Mouse (Mus musculus): ENCODE measurements at regions not wholly inside any gene's neighbourhood (a gene's known extent, or its start where the extent isn't known, plus 50 kb on each side); places are given as distances from the start of the nearest gene placed in this dataset.

DNA sequence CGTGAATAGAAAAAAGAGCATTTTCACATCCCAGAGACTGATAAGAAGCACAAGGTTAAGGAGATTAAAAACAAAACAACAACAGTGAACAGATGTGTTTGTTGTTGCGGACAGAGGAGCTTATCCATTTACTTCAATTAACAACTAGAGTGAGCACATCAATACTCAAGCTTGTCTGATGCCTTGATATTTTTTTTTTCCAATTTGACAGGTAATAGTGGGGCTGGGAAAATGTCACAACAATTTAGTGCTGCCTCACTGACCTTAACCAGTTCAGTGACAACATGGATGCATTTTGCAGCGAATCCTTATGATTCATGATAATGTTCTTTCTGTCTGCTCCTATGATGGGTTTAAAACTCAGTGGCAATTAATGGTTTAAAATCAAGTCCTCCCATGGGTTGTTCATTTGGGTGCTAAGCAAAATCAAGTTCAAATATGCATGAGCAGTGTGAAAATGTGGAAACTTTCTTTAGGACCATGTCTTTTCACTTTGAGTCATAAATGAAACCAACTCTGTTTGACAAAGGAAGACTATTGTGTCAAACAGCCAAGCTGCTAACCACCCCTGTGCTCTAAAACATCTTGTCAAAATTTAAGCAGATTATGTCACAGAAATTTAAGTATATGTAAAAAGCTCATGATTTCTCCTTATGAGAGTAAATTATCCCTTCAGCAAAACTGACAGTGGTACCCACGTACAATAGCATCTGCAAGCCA is 641.0 kb downstream of the Car8 start:
- WGBS = 75% methylated on average over 4 of the region's 4 CpGs
- DNase-seq (ENCODE audit: low spot score) (no peak), ATAC-seq (no peak)
- no peaks in the 10 kb centered on the region for H3K27me3 ChIP-seq (replicated peaks; ENCODE audit: insufficient read depth, low read length)
- TF ChIP-seq CTCF (IDR thresholded peaks at IDR 0.05) = no peak
- TF ChIP-seq EP300 (IDR thresholded peaks at IDR 0.05) = no peak
- no peaks in the 10 kb centered on the region for H3K4me1 ChIP-seq (ENCODE audit: insufficient read depth, low read depth, low read length)
- H3K4me2 ChIP-seq (replicated peaks; ENCODE audit: low read depth, low read length) = no peak overlapping the region
- no peak overlapping the region for H3K27ac ChIP-seq (ENCODE audit: low read length)
- H3K9ac ChIP-seq (replicated peaks; ENCODE audit: low read depth) = no peak overlapping the region
- H3K4me3 ChIP-seq (ENCODE audit: low read depth, low read length) = no peak overlapping the region
- no peaks in the 10 kb centered on the region for H3K9me3 ChIP-seq (ENCODE audit: low read length)
- no peaks in the 10 kb centered on the region for H3K36me3 ChIP-seq (ENCODE audit: insufficient read depth, low read length)

DNA sequence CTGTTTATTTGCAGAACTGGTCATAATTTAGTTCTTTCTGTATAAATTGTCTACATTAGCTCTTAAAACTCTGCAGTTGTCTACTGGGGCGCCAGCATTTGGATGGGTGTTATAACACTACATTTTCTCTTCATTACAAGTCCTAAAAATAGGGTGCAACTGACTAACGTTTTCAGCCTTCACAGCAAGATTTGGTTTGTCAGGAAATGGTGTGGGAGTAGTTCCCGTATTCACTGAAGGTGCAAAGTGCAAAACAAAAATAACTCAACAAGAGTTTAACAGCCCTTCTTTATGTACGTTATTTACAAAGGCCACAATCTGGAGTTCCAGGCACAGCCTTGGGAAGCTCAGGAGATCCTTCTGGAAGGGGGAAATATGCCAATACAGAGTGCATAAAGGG is 642.7 kb downstream of the Car8 start:
- Histone ChIP-seq H3K36me3 (ENCODE audit: insufficient read depth, low read length) (no peaks in the 10 kb centered on the region), H3K4me2 (replicated peaks; ENCODE audit: low read depth, low read length) (no peak overlapping the region), H3K4me3 (ENCODE audit: low read depth, low read length) (no peak overlapping the region), H3K27ac (ENCODE audit: low read length) (no peak overlapping the region), H3K9ac (replicated peaks; ENCODE audit: low read depth) (no peak overlapping the region), H3K4me1 (ENCODE audit: insufficient read depth, low read depth, low read length) (no peaks in the 10 kb centered on the region), H3K9me3 (ENCODE audit: low read length) (no peaks in the 10 kb centered on the region), H3K27me3 (replicated peaks; ENCODE audit: insufficient read depth, low read length) (no peaks in the 10 kb centered on the region)
- no peak for DNase-seq (ENCODE audit: low spot score)
- WGBS = 46% methylated on average over 4 of the region's 4 CpGs
- TF ChIP-seq EP300 (IDR thresholded peaks at IDR 0.05) = no peak
- TF ChIP-seq CTCF (IDR thresholded peaks at IDR 0.05) = no peak
- ATAC-seq = no peak

DNA sequence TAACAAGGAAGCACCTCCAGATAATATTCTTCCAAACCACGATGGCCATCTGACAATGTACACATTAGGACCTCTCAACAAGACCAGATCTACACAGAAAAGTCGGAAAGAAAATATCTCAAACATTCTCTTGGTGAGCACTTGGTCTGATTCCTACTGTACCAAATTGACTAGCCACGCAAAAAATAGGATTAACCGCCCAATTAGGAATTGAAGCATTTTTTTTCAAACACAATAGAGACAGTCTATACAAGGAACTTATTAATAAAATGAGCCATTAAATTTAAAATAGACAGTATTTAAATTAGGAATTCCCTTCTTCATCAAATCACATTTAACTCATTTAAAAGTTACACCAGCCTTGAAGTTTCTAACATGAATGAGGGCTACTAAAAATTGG is 655.0 kb downstream of the Car8 start:
- Histone ChIP-seq H3K4me1 (ENCODE audit: insufficient read depth, low read depth, low read length) (no peaks in the 10 kb centered on the region), H3K9ac (replicated peaks; ENCODE audit: low read depth) (no peak overlapping the region), H3K27me3 (replicated peaks; ENCODE audit: insufficient read depth, low read length) (no peaks in the 10 kb centered on the region), H3K9me3 (ENCODE audit: low read length) (no peaks in the 10 kb centered on the region), H3K36me3 (ENCODE audit: insufficient read depth, low read length) (no peaks in the 10 kb centered on the region), H3K4me3 (ENCODE audit: low read depth, low read length) (no peak overlapping the region), H3K27ac (ENCODE audit: low read length) (no peak overlapping the region), H3K4me2 (replicated peaks; ENCODE audit: low read depth, low read length) (no peak overlapping the region)
- TF ChIP-seq CTCF (IDR thresholded peaks at IDR 0.05) = no peak
- ATAC-seq (no peak), DNase-seq (ENCODE audit: low spot score) (no peak)
- 66% methylated on average over 4 of the region's 4 CpGs for WGBS

DNA sequence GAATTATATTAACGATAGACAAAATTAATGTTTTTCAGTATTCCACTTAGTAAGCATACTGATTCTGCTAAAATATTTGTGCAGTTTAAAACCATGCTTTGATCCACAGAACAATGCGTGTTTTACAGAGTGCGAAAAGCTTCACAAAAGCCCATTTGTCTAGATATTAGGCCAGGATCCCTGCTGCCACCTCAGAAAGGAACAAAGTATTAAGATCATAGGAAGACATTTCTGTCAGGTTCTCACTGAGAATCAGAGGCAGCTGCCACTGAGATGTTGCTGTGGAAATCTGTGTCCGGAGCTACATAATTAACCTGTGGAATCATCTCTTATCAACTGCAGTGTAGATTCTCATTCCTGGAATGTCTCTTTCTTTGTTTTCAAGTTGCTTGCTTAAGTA is 656.9 kb downstream of the Car8 start:
- TF ChIP-seq CTCF (IDR thresholded peaks at IDR 0.05) (no peak), EP300 (IDR thresholded peaks at IDR 0.05) (no peak)
- Histone ChIP-seq H3K9ac (replicated peaks; ENCODE audit: low read depth) (no peak overlapping the region), H3K36me3 (ENCODE audit: insufficient read depth, low read length) (no peaks in the 10 kb centered on the region), H3K4me3 (ENCODE audit: low read depth, low read length) (no peak overlapping the region), H3K4me1 (ENCODE audit: insufficient read depth, low read depth, low read length) (no peaks in the 10 kb centered on the region), H3K4me2 (replicated peaks; ENCODE audit: low read depth, low read length) (no peak overlapping the region), H3K27me3 (replicated peaks; ENCODE audit: insufficient read depth, low read length) (no peaks in the 10 kb centered on the region), H3K9me3 (ENCODE audit: low read length) (no peaks in the 10 kb centered on the region), H3K27ac (ENCODE audit: low read length) (no peak overlapping the region)
- ATAC-seq (no peak), DNase-seq (ENCODE audit: low spot score) (no peak)
- WGBS = 71% methylated on average over 4 of the region's 4 CpGs

DNA sequence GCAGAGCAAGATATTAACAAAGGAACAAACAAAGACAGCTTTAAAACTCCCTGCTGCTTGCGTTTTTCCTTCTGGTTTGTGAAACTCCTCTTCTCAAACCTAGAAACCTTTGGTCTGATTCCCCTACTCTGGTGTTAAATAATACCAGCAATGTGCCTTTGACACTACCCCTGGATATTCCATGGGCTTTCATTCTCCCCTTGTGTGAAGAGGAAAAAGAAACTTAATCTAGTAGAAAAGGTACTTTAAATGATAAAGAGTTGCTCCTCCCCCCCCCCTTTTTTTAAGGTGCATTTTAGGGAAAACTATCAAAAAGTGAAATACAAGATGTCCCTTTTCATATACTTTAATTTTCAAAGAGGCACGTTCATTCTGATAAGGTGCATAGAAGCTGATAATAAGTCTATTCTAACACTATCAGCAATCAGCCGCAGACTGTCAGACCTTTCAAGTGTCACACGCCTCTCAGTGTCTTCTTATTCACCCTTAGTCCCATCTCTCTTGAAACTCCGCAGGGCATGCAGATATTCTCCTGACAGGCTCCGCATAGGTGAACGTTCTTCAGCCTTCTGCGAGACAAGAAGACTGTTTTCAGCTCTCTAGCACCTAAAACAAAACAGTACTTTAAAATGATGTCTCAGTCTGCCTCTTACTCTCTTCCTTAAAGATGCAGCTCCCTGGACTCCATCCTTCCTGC is 657.5 kb downstream of the Car8 start:
- no peaks in the 10 kb centered on the region for H3K27me3 ChIP-seq (replicated peaks; ENCODE audit: insufficient read depth, low read length)
- H3K4me2 ChIP-seq (replicated peaks; ENCODE audit: low read depth, low read length) = no peak overlapping the region
- H3K4me1 ChIP-seq (ENCODE audit: insufficient read depth, low read depth, low read length) = no peaks in the 10 kb centered on the region
- TF ChIP-seq CTCF (IDR thresholded peaks at IDR 0.05) (no peak), EP300 (IDR thresholded peaks at IDR 0.05) (no peak)
- no peak overlapping the region for H3K9ac ChIP-seq (replicated peaks; ENCODE audit: low read depth)
- no peaks in the 10 kb centered on the region for H3K36me3 ChIP-seq (ENCODE audit: insufficient read depth, low read length)
- H3K4me3 ChIP-seq (ENCODE audit: low read depth, low read length) = no peak overlapping the region
- WGBS = 33% methylated on average over 8 of the region's 8 CpGs
- ATAC-seq (no peak), DNase-seq (ENCODE audit: low spot score) (no peak)
- H3K27ac ChIP-seq (ENCODE audit: low read length) = no peak overlapping the region
- no peaks in the 10 kb centered on the region for H3K9me3 ChIP-seq (ENCODE audit: low read length)

DNA sequence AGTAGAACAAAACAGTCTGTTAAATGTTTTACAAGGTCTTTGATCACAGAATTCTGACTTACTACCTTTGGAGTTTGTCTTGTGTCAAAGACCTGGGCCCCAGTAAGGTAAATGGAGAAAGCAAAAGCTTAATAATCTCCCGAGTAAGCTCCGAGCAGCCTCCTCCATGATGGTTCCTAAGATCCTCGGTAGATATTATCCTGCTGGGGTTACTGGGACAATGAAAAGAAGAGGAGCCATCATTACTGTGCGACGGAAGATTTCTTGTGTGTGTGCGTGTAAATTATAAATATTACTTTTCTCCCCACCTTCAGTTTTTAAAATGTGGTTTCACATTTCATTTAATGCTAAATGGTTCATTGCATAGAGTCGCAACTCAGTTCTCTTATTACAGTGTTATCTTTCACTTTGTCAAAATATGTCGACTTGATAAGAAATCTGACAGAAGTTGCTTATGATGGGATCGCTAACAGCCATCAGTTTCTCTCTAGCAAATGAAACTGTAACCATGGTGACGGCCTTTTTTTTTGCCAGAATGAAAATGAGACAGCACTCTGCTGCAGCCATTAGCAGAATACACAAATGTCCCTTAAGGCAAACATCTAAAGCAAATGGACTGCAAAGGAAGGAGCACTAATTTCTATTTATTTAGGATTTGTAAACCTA is 658.2 kb downstream of the Car8 start:
- 37% methylated on average over 10 of the region's 10 CpGs for WGBS

More for the DNA sequence above, 658.2 kb downstream of the Car8 start:
- H3K36me3 ChIP-seq (ENCODE audit: insufficient read depth, low read length) = no peaks in the 10 kb centered on the region
- H3K9me3 ChIP-seq (ENCODE audit: low read length) = no peaks in the 10 kb centered on the region
- no peaks in the 10 kb centered on the region for H3K27me3 ChIP-seq (replicated peaks; ENCODE audit: insufficient read depth, low read length)
- TF ChIP-seq CTCF (IDR thresholded peaks at IDR 0.05) (no peak), EP300 (IDR thresholded peaks at IDR 0.05) (no peak)
- no peak overlapping the region for H3K27ac ChIP-seq (ENCODE audit: low read length)
- DNase-seq (ENCODE audit: low spot score) (no peak), ATAC-seq (no peak)
- H3K9ac ChIP-seq (replicated peaks; ENCODE audit: low read depth) = no peak overlapping the region
- no peaks in the 10 kb centered on the region for H3K4me1 ChIP-seq (ENCODE audit: insufficient read depth, low read depth, low read length)
- no peak overlapping the region for H3K4me3 ChIP-seq (ENCODE audit: low read depth, low read length)
- no peak overlapping the region for H3K4me2 ChIP-seq (replicated peaks; ENCODE audit: low read depth, low read length)

Data from lung, postnatal 0 days (tissue).